Mouse (Mus musculus): ENCODE measurements around the gene Olfr1511. TPM values are rescaled to one million over a fixed set of nuclear protein-coding genes. Genes with fewer than 3 reads are reported as not detected.

Gene Olfr1511
- not detected for polyA plus RNA-seq (2014; fragmentation: Illumina TruSeq; extraction: RNeasy Lipid Tissue Mini Kit (QIAGEN cat#74804); ENCODE audit: insufficient read depth, low read depth, low replicate concordance)

DNA sequence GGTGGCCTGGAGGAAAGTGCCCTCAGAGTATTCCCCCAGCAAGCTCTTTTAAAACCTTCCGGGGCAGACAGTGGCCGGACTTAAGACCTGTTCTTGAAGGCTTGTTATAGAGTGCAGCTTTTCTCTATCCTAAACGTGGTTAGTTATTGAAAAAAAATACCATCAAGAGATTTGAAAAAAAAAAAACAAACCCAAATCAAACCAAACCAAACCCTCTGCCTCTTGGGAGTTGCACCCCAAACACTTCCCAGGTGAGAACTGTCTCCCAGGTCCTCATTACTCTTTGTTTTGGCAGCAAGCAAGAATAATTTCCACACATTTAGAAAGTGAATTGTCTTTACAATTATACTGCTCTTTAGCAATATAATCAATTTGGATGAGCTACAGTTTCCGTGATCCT is at the start of gene Olfr1511:
TSS of gene Olfr1511 (minus strand) at position 101 of the 400 bp plus-strand sequence.

DNA sequence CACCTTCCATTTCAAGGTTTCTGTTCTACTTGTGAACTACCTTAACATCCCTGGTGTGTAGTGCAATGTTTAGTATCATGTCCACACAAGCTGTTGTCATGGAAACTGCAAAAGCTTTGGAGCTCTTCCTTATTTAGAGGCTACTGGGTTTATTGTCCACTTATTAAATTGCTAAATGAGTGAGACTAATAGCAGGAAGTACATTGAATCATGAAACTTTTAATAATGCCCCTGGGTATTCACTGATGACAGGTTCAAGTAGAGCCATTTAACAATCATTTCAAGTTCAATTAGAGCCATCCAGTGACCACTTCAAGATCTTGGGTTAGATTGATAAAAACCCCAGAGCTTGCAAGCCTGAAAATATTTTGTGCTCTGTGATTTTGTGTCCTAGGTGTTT is 45.5 kb upstream of the Olfr1511 start, which contains the start of gene Olfr1509:
TSS of gene Olfr1509 (plus strand) at position 301 of the 400 bp plus-strand sequence.

DNA sequence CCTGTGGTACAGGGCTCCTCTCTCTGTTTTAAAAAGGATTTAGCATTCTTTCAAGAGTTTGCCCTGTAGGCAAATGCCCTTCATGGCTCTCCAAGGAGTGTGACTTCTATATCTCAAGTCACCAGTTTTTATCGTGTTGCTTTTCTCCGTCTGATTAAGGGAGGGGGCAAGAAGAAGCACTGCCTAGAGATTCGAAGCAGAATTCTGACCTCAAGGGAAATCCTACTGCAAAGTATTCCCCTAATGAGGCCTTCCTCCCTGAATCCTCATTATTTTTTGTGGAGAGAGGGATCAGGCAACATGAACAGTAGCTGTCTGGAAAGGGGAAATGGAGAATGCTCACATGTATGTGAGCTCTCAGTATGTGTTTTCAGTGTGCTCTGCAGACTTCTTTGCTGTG is 17.1 kb upstream of the Olfr1511 start, which contains the start of gene Olfr1510:
TSS of gene Olfr1510 (minus strand) at position 101 of the 400 bp plus-strand sequence.

DNA sequence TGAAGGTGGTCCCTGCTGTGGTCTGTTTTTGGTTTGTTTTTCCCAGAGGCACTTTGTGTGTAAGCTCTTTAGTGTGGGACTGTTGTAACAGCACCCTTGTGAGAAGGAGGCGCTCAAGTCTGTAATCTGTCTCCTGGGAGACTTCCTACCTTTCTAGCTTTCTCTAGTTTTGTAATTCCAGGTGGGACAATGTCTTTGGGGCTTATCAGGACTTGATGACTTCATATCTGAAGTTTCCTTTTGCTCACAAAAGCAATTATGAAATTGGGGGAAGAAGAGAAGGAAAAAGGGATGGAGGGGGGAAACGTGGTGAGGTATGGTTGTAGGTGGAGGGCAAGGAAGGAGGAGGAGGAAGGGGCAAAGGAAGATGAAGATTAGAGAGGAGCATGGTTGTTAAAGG is 18.1 kb downstream of the Olfr1511 start, which contains the start of gene Olfr1512:
TSS of gene Olfr1512 (minus strand) at position 101 of the 400 bp plus-strand sequence.

DNA sequence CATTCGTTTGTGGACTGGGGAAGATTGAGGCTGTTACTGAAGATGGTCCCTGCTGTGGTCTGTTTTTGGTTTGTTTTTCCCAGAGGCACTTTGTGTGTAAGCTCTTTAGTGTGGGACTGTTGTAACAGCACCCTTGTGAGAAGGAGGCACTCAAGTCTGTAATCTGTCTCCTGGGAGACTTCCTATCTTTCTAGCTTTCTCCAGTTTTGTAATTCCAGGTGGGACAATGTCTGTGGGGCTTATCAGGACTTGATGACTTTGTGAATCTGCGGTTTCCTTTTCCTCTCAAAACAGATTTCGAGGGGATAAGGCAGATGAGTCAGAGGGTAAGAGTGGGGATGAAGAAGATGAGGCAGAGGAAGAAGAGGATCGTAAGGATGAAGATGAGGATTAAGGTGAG is 40.9 kb downstream of the Olfr1511 start, which contains the start of gene Olfr1513:
TSS of gene Olfr1513 (minus strand) at position 101 of the 400 bp plus-strand sequence.

Other genes with a start within 250 kb of the Olfr1511 start
- 16.2 TPM for gene Supt16, start 200.0 kb downstream of the Olfr1511 start, polyA plus RNA-seq (2014; fragmentation: Illumina TruSeq; extraction: RNeasy Lipid Tissue Mini Kit (QIAGEN cat#74804); ENCODE audit: insufficient read depth, low read depth, low replicate concordance)
- gene Chd8, start 139.6 kb downstream of the Olfr1511 start, polyA plus RNA-seq (2014; fragmentation: Illumina TruSeq; extraction: RNeasy Lipid Tissue Mini Kit (QIAGEN cat#74804); ENCODE audit: insufficient read depth, low read depth, low replicate concordance) = 20.9 TPM
- 14.8 TPM for gene Tox4, start 118.2 kb downstream of the Olfr1511 start, polyA plus RNA-seq (2014; fragmentation: Illumina TruSeq; extraction: RNeasy Lipid Tissue Mini Kit (QIAGEN cat#74804); ENCODE audit: insufficient read depth, low read depth, low replicate concordance)
- 7.0 TPM for gene Rab2b, start 117.8 kb downstream of the Olfr1511 start, polyA plus RNA-seq (2014; fragmentation: Illumina TruSeq; extraction: RNeasy Lipid Tissue Mini Kit (QIAGEN cat#74804); ENCODE audit: insufficient read depth, low read depth, low replicate concordance)
- 24.5 TPM for gene Mettl3, start 92.3 kb downstream of the Olfr1511 start, polyA plus RNA-seq (2014; fragmentation: Illumina TruSeq; extraction: RNeasy Lipid Tissue Mini Kit (QIAGEN cat#74804); ENCODE audit: insufficient read depth, low read depth, low replicate concordance)
- gene Sall2, start 68.6 kb downstream of the Olfr1511 start, polyA plus RNA-seq (2014; fragmentation: Illumina TruSeq; extraction: RNeasy Lipid Tissue Mini Kit (QIAGEN cat#74804); ENCODE audit: insufficient read depth, low read depth, low replicate concordance) = 3.0 TPM
- not detected for gene Olfr1513, start 41.0 kb downstream of the Olfr1511 start, polyA plus RNA-seq (2014; fragmentation: Illumina TruSeq; extraction: RNeasy Lipid Tissue Mini Kit (QIAGEN cat#74804); ENCODE audit: insufficient read depth, low read depth, low replicate concordance)
- gene Olfr1512, start 18.2 kb downstream of the Olfr1511 start, polyA plus RNA-seq (2014; fragmentation: Illumina TruSeq; extraction: RNeasy Lipid Tissue Mini Kit (QIAGEN cat#74804); ENCODE audit: insufficient read depth, low read depth, low replicate concordance) = not detected
- not detected for gene Olfr1510, start 17.0 kb upstream of the Olfr1511 start, polyA plus RNA-seq (2014; fragmentation: Illumina TruSeq; extraction: RNeasy Lipid Tissue Mini Kit (QIAGEN cat#74804); ENCODE audit: insufficient read depth, low read depth, low replicate concordance)
- not detected for gene Olfr1509, start 45.6 kb upstream of the Olfr1511 start, polyA plus RNA-seq (2014; fragmentation: Illumina TruSeq; extraction: RNeasy Lipid Tissue Mini Kit (QIAGEN cat#74804); ENCODE audit: insufficient read depth, low read depth, low replicate concordance)
- not detected for gene Olfr1508, start 70.1 kb upstream of the Olfr1511 start, polyA plus RNA-seq (2014; fragmentation: Illumina TruSeq; extraction: RNeasy Lipid Tissue Mini Kit (QIAGEN cat#74804); ENCODE audit: insufficient read depth, low read depth, low replicate concordance)
- gene Olfr1507, start 98.4 kb upstream of the Olfr1511 start, polyA plus RNA-seq (2014; fragmentation: Illumina TruSeq; extraction: RNeasy Lipid Tissue Mini Kit (QIAGEN cat#74804); ENCODE audit: insufficient read depth, low read depth, low replicate concordance) = not detected

All from lung, adult 10 weeks (tissue).